Mouse (Mus musculus): ENCODE measurements at regions not wholly inside any gene's neighbourhood (a gene's known extent, or its start where the extent isn't known, plus 50 kb on each side); places are given as distances from the start of the nearest gene placed in this dataset.

- no peak for DNase-seq (ENCODE audit: low read depth, low spot score)
Observed at GRCm38 (mm10) chr8:90636770-90637169, 180.4 kb downstream of the Gm19935 start.

- DNase-seq (ENCODE audit: low read depth, low spot score) = no peak
Observed at GRCm38 (mm10) chr8:90635766-90636492, 181.3 kb downstream of the Gm19935 start.

- DNase-seq (ENCODE audit: low read depth, low spot score) = no peak
Observed at GRCm38 (mm10) chr8:90630796-90631195, 186.4 kb downstream of the Gm19935 start.

- DNase-seq (ENCODE audit: low read depth, low spot score) = no peak
Observed at GRCm38 (mm10) chr8:90608410-90608809, 208.8 kb downstream of the Gm19935 start.

- no peak for DNase-seq (ENCODE audit: low read depth, low spot score)
Observed at GRCm38 (mm10) chr8:90600946-90601695, 216.1 kb downstream of the Gm19935 start.

GRCm38 (mm10) chr8:90597376-90597775 lies 219.8 kb downstream of the Gm19935 start:
- no peak for DNase-seq (ENCODE audit: low read depth, low spot score)

GRCm38 (mm10) chr8:90579426-90579825 lies 231.3 kb upstream of the Tox3 start:
- DNase-seq (ENCODE audit: low read depth, low spot score) = no peak

GRCm38 (mm10) chr8:90576976-90577375 lies 228.8 kb upstream of the Tox3 start:
- DNase-seq (ENCODE audit: low read depth, low spot score) = no peak

GRCm38 (mm10) chr8:90574676-90575075 lies 226.5 kb upstream of the Tox3 start:
- no peak for DNase-seq (ENCODE audit: low read depth, low spot score)

GRCm38 (mm10) chr8:90556079-90556427 lies 207.9 kb upstream of the Tox3 start:
- no peak for DNase-seq (ENCODE audit: low read depth, low spot score)

GRCm38 (mm10) chr8:90555415-90556078 lies 207.4 kb upstream of the Tox3 start:
- DNase-seq (ENCODE audit: low read depth, low spot score) = no peak

- DNase-seq (ENCODE audit: low read depth, low spot score) = no peak
Observed at GRCm38 (mm10) chr8:90547276-90547675, 199.1 kb upstream of the Tox3 start.

- DNase-seq (ENCODE audit: low read depth, low spot score) = no peak
Observed at GRCm38 (mm10) chr8:90542619-90543018, 194.5 kb upstream of the Tox3 start.

- no peak for DNase-seq (ENCODE audit: low read depth, low spot score)
Observed at GRCm38 (mm10) chr8:90536196-90536640, 188.1 kb upstream of the Tox3 start.

GRCm38 (mm10) chr8:90535515-90536156 lies 187.5 kb upstream of the Tox3 start:
- DNase-seq (ENCODE audit: low read depth, low spot score) = no peak

GRCm38 (mm10) chr8:90521393-90521792 lies 173.2 kb upstream of the Tox3 start:
- DNase-seq (ENCODE audit: low read depth, low spot score) = no peak

GRCm38 (mm10) chr8:90520186-90520585 lies 172.0 kb upstream of the Tox3 start:
- no peak for DNase-seq (ENCODE audit: low read depth, low spot score)

GRCm38 (mm10) chr8:90519567-90519966 lies 171.4 kb upstream of the Tox3 start:
- no peak for DNase-seq (ENCODE audit: low read depth, low spot score)

- no peak for DNase-seq (ENCODE audit: low read depth, low spot score)
Observed at GRCm38 (mm10) chr8:90514191-90514590, 166.0 kb upstream of the Tox3 start.

- DNase-seq (ENCODE audit: low read depth, low spot score) = no peak
Observed at GRCm38 (mm10) chr8:90513601-90514000, 165.5 kb upstream of the Tox3 start.

- DNase-seq (ENCODE audit: low read depth, low spot score) = no peak
Observed at GRCm38 (mm10) chr8:90513102-90513501, 165.0 kb upstream of the Tox3 start.

GRCm38 (mm10) chr8:90512594-90512993 lies 164.5 kb upstream of the Tox3 start:
- no peak for DNase-seq (ENCODE audit: low read depth, low spot score)
